Mouse (Mus musculus): Measurements from ENCODE around the gene Henmt1.

Henmt1 gene

GRCm38 (mm10) chr3:108997762-108998161 is 58.1 kb downstream of the Henmt1 start:
- no peak for DNase-seq (ENCODE audit: low spot score)

- no peak for DNase-seq (ENCODE audit: low spot score)
Measured at GRCm38 (mm10) chr3:108999173-108999572, 59.5 kb downstream of the Henmt1 start.

- no peak for DNase-seq (ENCODE audit: low spot score)
Measured at GRCm38 (mm10) chr3:109005777-109006176, 66.1 kb downstream of the Henmt1 start.

GRCm38 (mm10) chr3:109008180-109008579 is 68.5 kb downstream of the Henmt1 start:
- DNase-seq (ENCODE audit: low spot score), result no peak

Measured in ovary, postnatal 14 days (tissue).